In the genomic region with DNA sequence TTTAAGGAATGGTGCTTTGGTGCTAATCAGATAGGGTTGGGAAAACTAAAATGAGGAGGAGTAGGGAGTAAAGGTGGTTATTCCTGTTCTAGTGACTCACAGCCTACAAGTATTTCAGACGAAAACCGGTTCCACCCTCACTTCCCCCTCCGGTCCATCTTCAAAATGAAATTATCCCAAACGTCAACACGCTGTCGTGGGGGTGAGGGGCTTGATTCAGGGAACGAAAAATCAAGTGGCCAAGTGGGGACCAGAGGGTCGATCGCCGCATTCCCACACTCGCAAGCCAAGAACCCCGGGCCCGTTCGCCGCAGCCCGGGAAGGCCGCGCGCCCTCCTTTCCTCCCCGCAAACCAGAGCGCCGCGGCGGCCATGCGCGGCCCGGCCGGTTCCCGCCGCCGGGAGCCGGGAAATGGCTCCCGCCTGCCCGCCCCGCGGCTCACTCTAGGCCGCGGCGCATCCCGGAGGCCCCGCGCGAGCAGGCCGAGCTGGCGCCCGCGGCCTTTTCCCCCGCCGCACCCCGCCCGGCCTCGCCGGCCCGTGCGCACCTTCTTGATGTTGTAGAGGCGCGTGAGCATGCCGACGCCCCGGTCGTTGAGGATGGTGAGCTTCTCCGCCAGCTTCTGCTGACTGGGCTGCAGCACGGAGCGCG, we compare ENCODE assay signal across 7 mouse cellular contexts. TPM values are rescaled to one million over a fixed set of nuclear protein-coding genes. Genes with fewer than 3 reads are reported as not detected.
A peak's percentile ranks its signal among the peaks of the same experiment; 100 is the strongest.
DNase-seq lines count a peak whose midpoint lies in the region; ATAC-seq lines count a peak whose summit lies in the region.

No protein-coding gene starts in this region.

- peaks cover 13% of the 10 kb centered on the region for H3K4me1 ChIP-seq in embryonic facial prominence, embryonic 13.5 days
- H3K4me1 ChIP-seq in hindbrain, embryonic 13.5 days (replicated peaks) = peaks cover 20% of the 10 kb centered on the region
- peaks cover 20% of the 10 kb centered on the region for H3K4me1 ChIP-seq in liver, embryonic 15.5 days (replicated peaks)
- H3K4me1 ChIP-seq in neural tube, embryonic 13.5 days (replicated peaks) = peaks cover 20% of the 10 kb centered on the region

- peak; percentile 44 for DNase-seq in right cerebral cortex, adult 18-20 months
- no peak for DNase-seq in right cerebral cortex, postnatal 4 days
- DNase-seq in adrenal gland, adult 8-10 months = peak; percentile 25

- peak overlapping the region; percentile 72 for H3K4me2 ChIP-seq in embryonic facial prominence, embryonic 13.5 days
- peak overlapping the region; percentile 72 for H3K4me2 ChIP-seq in hindbrain, embryonic 13.5 days
- H3K4me2 ChIP-seq in liver, embryonic 15.5 days = peak overlapping the region; percentile 91
- H3K4me2 ChIP-seq in neural tube, embryonic 13.5 days = peak overlapping the region; percentile 69

- no peaks in the 10 kb centered on the region for H3K9me3 ChIP-seq in embryonic facial prominence, embryonic 13.5 days
- H3K9me3 ChIP-seq in hindbrain, embryonic 13.5 days = no peaks in the 10 kb centered on the region
- H3K9me3 ChIP-seq in liver, embryonic 15.5 days (replicated peaks) = no peaks in the 10 kb centered on the region
- no peaks in the 10 kb centered on the region for H3K9me3 ChIP-seq in neural tube, embryonic 13.5 days

- under 1% methylated on average over 62 of the region's 65 CpGs for WGBS in embryonic facial prominence, embryonic 13.5 days
- under 1% methylated on average over 57 of the region's 65 CpGs for WGBS in hindbrain, embryonic 13.5 days
- under 1% methylated on average over 63 of the region's 65 CpGs for WGBS in liver, embryonic 15.5 days (ENCODE audit: insufficient replicate concordance)
- WGBS in neural tube, embryonic 13.5 days = 1% methylated on average over 46 of the region's 65 CpGs

- peak; percentile 70 for ATAC-seq in embryonic facial prominence, embryonic 13.5 days (ENCODE audit: insufficient number of reproducible peaks, insufficient read depth, low FRiP score, low TSS enrichment, low read depth)
- ATAC-seq in hindbrain, embryonic 13.5 days (ENCODE audit: low FRiP score) = peak; percentile 83
- ATAC-seq in liver, embryonic 15.5 days (ENCODE audit: insufficient read depth) = peak; percentile 76
- peak; percentile 81 for ATAC-seq in neural tube, embryonic 13.5 days (ENCODE audit: low read depth)

- no peaks in the 10 kb centered on the region for H3K27me3 ChIP-seq in embryonic facial prominence, embryonic 13.5 days
- H3K27me3 ChIP-seq in hindbrain, embryonic 13.5 days = no peaks in the 10 kb centered on the region
- H3K27me3 ChIP-seq in liver, embryonic 15.5 days = peaks cover 51% of the 10 kb centered on the region
- H3K27me3 ChIP-seq in neural tube, embryonic 13.5 days = no peaks in the 10 kb centered on the region

- H3K27ac ChIP-seq in embryonic facial prominence, embryonic 13.5 days = peak overlapping the region; percentile 97
- H3K27ac ChIP-seq in hindbrain, embryonic 13.5 days = peak overlapping the region; percentile 99
- peak overlapping the region; percentile 90 for H3K27ac ChIP-seq in liver, embryonic 15.5 days (replicated peaks)
- H3K27ac ChIP-seq in neural tube, embryonic 13.5 days (replicated peaks) = peak overlapping the region; percentile 98

- peak overlapping the region; percentile 89 for H3K4me3 ChIP-seq in embryonic facial prominence, embryonic 13.5 days
- H3K4me3 ChIP-seq in hindbrain, embryonic 13.5 days = peak overlapping the region; percentile 87
- peak overlapping the region; percentile 84 for H3K4me3 ChIP-seq in liver, embryonic 15.5 days (replicated peaks)
- H3K4me3 ChIP-seq in neural tube, embryonic 13.5 days = peak overlapping the region; percentile 91

- no peaks in the 10 kb centered on the region for H3K36me3 ChIP-seq in embryonic facial prominence, embryonic 13.5 days
- no peaks in the 10 kb centered on the region for H3K36me3 ChIP-seq in hindbrain, embryonic 13.5 days
- H3K36me3 ChIP-seq in liver, embryonic 15.5 days (replicated peaks) = no peaks in the 10 kb centered on the region
- no peaks in the 10 kb centered on the region for H3K36me3 ChIP-seq in neural tube, embryonic 13.5 days

- peak overlapping the region; percentile 99 for H3K9ac ChIP-seq in embryonic facial prominence, embryonic 13.5 days
- H3K9ac ChIP-seq in hindbrain, embryonic 13.5 days = peak overlapping the region; percentile 99
- peak overlapping the region; percentile 82 for H3K9ac ChIP-seq in liver, embryonic 15.5 days
- peak overlapping the region; percentile 97 for H3K9ac ChIP-seq in neural tube, embryonic 13.5 days

RNA-seq across cellular contexts. Expression of gene Nckap1, which starts 0.7 kb away (rescaled TPM):
- total RNA-seq in adrenal gland, adult 8-10 months (2022) = 100 to 1,000 TPM; 140 to 206 (median 162) TPM
- 59.8 and 70.1 TPM in 2 replicates for polyA plus RNA-seq in embryonic facial prominence, embryonic 13.5 days (2015; fragmentation: Nextera tagmentation; extraction: Ambion mirVana)
- polyA plus RNA-seq in hindbrain, embryonic 13.5 days (2015; fragmentation: Nextera tagmentation; extraction: Ambion mirVana) = 78.4 and 83.8 TPM in 2 replicates
- 12.9 and 14.7 TPM in 2 replicates for polyA plus RNA-seq in liver, embryonic 15.5 days (2015; fragmentation: Nextera tagmentation; extraction: Ambion mirVana)
- 90.5 and 104 TPM in 2 replicates for polyA plus RNA-seq in neural tube, embryonic 13.5 days (2015; fragmentation: Nextera tagmentation; extraction: Ambion mirVana)

RNA-seq across cellular contexts. Expression of gene Dusp19, which starts 36.4 kb away (rescaled TPM):
- total RNA-seq in adrenal gland, adult 8-10 months (2022) = 10 to 100 TPM; 15.0 to 22.2 (median 16.1) TPM
- polyA plus RNA-seq in embryonic facial prominence, embryonic 13.5 days (2015; fragmentation: Nextera tagmentation; extraction: Ambion mirVana) = 16.9 and 20.6 TPM in 2 replicates
- polyA plus RNA-seq in hindbrain, embryonic 13.5 days (2015; fragmentation: Nextera tagmentation; extraction: Ambion mirVana) = 18.3 and 18.4 TPM in 2 replicates
- 4.3 and 5.1 TPM in 2 replicates for polyA plus RNA-seq in liver, embryonic 15.5 days (2015; fragmentation: Nextera tagmentation; extraction: Ambion mirVana)
- 16.2 and 19.2 TPM in 2 replicates for polyA plus RNA-seq in neural tube, embryonic 13.5 days (2015; fragmentation: Nextera tagmentation; extraction: Ambion mirVana)

RNA-seq across cellular contexts. Expression of gene Nup35, which starts 36.6 kb away (rescaled TPM):
- total RNA-seq in adrenal gland, adult 8-10 months (2022) = 10 to 100 TPM; 18.8 to 32.7 (median 22.7) TPM
- polyA plus RNA-seq in embryonic facial prominence, embryonic 13.5 days (2015; fragmentation: Nextera tagmentation; extraction: Ambion mirVana) = 50.4 and 51.9 TPM in 2 replicates
- 55.4 and 57.6 TPM in 2 replicates for polyA plus RNA-seq in hindbrain, embryonic 13.5 days (2015; fragmentation: Nextera tagmentation; extraction: Ambion mirVana)
- 27.2 and 27.9 TPM in 2 replicates for polyA plus RNA-seq in liver, embryonic 15.5 days (2015; fragmentation: Nextera tagmentation; extraction: Ambion mirVana)
- polyA plus RNA-seq in neural tube, embryonic 13.5 days (2015; fragmentation: Nextera tagmentation; extraction: Ambion mirVana) = 54.9 and 59.0 TPM in 2 replicates
